Mouse (Mus musculus): Measurements from ENCODE around the gene Gm44965. TPM values are rescaled to one million over a fixed set of nuclear protein-coding genes. Genes with fewer than 3 reads are reported as not detected.

Gm44965 gene
- polyA plus RNA-seq, 1 experiment, result not detected

DNA sequence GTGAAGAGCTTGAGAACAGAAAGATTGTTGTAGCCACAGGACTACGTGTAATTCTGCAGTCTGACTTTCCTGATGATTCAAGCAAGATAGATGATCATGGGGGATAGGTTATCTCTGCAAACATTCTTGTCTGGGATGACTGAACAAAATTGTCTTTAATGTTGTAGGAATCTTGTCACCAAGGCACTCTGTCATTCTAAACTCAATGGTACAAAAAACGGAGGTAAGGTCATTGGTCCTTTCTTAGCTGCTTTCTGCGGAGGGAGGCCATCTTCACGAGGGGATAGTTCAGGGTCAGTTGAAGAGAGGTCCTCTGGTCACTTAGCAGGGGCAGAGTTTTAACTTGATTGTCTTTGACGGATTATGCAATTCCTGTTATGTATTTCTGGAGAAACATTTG, 15.0 kb upstream of the Gm44965 start:
- TF ChIP-seq POLR2A (IDR thresholded peaks at IDR 0.05; ENCODE audit: low read depth, low read length) (no peak), CTCF (IDR thresholded peaks at IDR 0.05; ENCODE audit: borderline replicate concordance, insufficient read depth, low read length) (no peak)
- Histone ChIP-seq H3K4me1 (ENCODE audit: control insufficient read depth, insufficient read depth, low read length) (peaks cover 3% of the 10 kb centered on the region; the same call in 1 of the 2 replicates), H3K27ac (ENCODE audit: insufficient read depth, low read length) (peak overlapping the region; percentile 73), H3K4me3 (ENCODE audit: insufficient read depth, low read length) (no peak overlapping the region)

DNA sequence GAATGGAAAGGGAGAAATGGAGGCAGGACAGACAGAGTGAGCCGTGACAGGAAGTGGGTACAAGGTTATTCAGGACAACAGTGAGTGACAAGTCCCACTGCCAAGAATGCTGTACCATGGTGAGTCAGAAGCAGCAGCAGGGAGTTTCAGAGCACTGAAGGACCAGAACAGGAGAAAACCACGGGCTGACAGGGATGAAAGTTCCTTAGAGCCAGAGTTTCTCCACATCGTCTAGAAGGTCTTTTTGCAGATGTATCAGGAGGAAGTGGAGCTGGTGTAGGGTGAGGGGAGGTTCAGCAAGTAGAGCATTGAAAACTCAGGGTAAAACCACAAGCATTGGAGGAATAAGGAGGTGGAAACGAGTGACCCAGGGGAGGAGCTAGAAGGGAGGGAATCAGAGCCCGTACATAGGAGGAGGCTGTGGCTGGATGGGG, 14.5 kb upstream of the Gm44965 start:
- H3K27ac ChIP-seq (ENCODE audit: insufficient read depth, low read length), result peak overlapping the region; percentile 73
- H3K4me3 ChIP-seq (ENCODE audit: insufficient read depth, low read length), result no peak overlapping the region
- TF ChIP-seq CTCF (IDR thresholded peaks at IDR 0.05; ENCODE audit: borderline replicate concordance, insufficient read depth, low read length), result no peak
- TF ChIP-seq POLR2A (IDR thresholded peaks at IDR 0.05; ENCODE audit: low read depth, low read length), result peak; percentile 14; the same call in 1 of the 2 replicates
- H3K4me1 ChIP-seq (ENCODE audit: control insufficient read depth, insufficient read depth, low read length), result peaks cover 3% of the 10 kb centered on the region; the same call in 1 of the 2 replicates

DNA sequence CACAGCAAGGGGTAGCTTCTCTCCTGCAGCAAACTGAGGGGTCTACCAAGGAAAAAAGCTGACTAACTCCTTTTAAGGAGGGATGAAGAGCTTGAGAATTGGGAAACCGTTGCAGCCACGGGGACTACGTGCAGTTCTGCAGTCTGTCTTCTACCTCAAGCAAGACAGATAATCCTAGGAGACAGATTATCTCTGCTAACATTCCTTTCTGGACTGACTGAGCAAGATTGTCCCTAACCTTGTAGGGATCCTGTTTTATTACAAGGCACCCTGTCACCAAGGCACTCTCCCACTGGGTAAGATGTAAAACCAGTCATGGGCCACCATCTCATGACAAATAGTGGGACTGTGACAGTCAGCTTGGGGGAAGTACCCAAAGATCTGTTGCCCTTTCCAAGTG, 12.5 kb upstream of the Gm44965 start:
- Histone ChIP-seq H3K4me3 (ENCODE audit: insufficient read depth, low read length) (no peak overlapping the region), H3K4me1 (ENCODE audit: control insufficient read depth, insufficient read depth, low read length) (peaks cover 3% of the 10 kb centered on the region; the same call in 1 of the 2 replicates), H3K27ac (ENCODE audit: insufficient read depth, low read length) (no peak overlapping the region)
- TF ChIP-seq CTCF (IDR thresholded peaks at IDR 0.05; ENCODE audit: borderline replicate concordance, insufficient read depth, low read length) (no peak), POLR2A (IDR thresholded peaks at IDR 0.05; ENCODE audit: low read depth, low read length) (no peak)

DNA sequence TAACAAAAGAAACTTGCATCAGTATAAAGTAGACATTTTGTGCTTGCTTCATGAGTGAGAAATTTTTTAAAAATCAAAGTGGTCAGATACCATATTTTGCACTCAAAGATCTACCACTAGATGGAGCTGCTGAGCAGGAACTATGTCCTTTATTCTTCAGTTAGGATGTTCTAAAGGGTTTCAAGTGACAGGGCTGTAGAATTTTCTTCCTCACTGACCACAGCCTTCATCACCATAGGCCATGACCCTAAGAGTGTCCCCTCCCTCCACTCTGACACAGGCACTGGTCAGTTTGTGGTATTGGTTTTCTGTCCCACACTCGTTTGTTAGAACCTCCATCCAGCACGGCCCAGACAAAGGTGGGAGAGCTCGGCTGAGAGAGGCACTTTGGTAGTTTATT, 11.7 kb upstream of the Gm44965 start:
- TF ChIP-seq POLR2A (IDR thresholded peaks at IDR 0.05; ENCODE audit: low read depth, low read length) (no peak), CTCF (IDR thresholded peaks at IDR 0.05; ENCODE audit: borderline replicate concordance, insufficient read depth, low read length) (no peak)
- H3K27ac ChIP-seq (ENCODE audit: insufficient read depth, low read length), result no peak overlapping the region
- H3K4me1 ChIP-seq (ENCODE audit: control insufficient read depth, insufficient read depth, low read length), result peaks cover 3% of the 10 kb centered on the region; the same call in 1 of the 2 replicates
- no peak overlapping the region for H3K4me3 ChIP-seq (ENCODE audit: insufficient read depth, low read length)

DNA sequence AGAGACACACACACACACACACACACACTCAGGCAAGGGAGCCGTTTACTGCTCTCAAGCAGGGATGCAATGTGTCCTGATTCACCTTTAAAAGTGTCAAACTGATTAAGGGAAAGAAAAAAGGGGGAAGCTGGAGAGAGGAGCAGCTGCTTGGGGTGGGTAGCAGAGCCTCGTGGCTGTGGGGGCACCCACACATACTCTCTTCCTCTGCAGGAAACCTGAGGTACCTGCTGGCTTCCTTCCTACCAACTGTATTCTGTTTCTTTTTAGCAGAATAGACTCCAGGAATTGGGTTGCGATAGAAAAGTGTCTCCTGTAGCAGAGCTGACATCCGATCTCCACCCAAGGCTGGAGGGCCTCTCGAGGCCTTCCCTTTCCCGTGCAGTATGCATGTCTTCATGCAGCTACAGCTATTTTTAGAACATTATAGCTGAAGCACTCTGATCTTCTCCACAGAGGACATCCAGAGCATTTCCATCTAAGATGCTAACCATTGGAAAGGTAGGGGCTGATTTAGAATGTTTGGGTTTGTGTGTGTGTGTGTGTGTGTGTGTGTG, 4.5 kb upstream of the Gm44965 start, which contains the start of gene Gm45021:
Gene Gm45021 (plus strand): TSS at position 417 of the 557 bp plus-strand sequence.
- Histone ChIP-seq H3K27ac (ENCODE audit: insufficient read depth, low read length) (no peak within 1 kb of the TSS), H3K4me3 (ENCODE audit: insufficient read depth, low read length) (no peak within 1 kb of the TSS), H3K4me1 (ENCODE audit: control insufficient read depth, insufficient read depth, low read length) (no peaks in the 10 kb centered on the region)
- no peak for TF ChIP-seq POLR2A (IDR thresholded peaks at IDR 0.05; ENCODE audit: low read depth, low read length)
- TF ChIP-seq CTCF (IDR thresholded peaks at IDR 0.05; ENCODE audit: borderline replicate concordance, insufficient read depth, low read length), result no peak

DNA sequence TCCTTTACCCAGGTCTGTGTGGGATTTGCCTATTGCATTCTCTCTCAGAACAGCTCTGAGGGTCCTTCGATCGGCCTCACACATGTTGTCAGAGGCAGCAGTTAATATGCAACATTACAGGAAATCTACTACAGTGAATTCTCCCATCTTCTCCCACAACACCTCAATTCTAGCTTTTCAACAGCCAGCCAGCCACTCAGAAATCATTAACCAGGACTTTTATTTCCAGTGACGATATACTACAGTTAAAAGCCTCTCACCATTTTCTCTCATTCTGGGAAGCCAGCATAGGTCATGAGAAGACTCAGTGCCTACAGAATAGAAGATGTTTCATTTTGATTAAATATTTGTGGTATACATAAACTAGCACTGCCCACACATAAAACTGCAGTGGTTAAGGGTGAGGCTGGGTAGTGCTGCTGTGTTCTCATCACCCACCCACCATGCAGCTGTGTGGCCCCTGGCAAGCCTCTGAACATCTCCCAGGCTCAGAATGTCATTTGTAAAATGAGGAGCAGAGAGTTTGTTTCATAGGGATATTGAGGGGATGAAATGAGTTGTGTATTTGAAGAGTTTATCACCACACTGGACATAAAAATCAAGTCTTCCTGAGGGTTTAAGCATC, 2.4 kb upstream of the Gm44965 start:
- TF ChIP-seq CTCF (IDR thresholded peaks at IDR 0.05; ENCODE audit: borderline replicate concordance, insufficient read depth, low read length) (no peak), POLR2A (IDR thresholded peaks at IDR 0.05; ENCODE audit: low read depth, low read length) (no peak)
- H3K27ac ChIP-seq (ENCODE audit: insufficient read depth, low read length), result no peak overlapping the region
- no peaks in the 10 kb centered on the region for H3K4me1 ChIP-seq (ENCODE audit: control insufficient read depth, insufficient read depth, low read length)
- H3K4me3 ChIP-seq (ENCODE audit: insufficient read depth, low read length), result no peak overlapping the region

DNA sequence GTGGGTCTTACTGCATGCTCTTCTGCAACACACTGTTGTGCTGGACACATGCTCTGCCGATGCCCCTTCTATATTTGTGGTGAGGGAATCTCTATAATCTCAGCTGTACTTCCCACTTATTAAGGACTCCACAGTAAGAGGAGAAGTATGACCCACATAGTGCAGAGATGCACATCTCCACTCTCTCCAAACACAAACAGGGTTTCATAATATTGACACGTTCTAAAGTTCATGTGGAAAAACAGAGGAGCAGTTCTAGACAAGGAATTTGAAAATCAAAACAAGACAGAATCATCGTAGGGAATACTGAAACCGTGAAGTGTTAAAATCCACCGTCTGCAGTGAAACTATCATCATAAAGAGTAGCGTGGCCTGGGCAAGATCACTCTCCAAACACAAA, 1.9 kb upstream of the Gm44965 start:
- no peak overlapping the region for H3K4me3 ChIP-seq (ENCODE audit: insufficient read depth, low read length)
- no peak for TF ChIP-seq CTCF (IDR thresholded peaks at IDR 0.05; ENCODE audit: borderline replicate concordance, insufficient read depth, low read length)
- no peak for TF ChIP-seq POLR2A (IDR thresholded peaks at IDR 0.05; ENCODE audit: low read depth, low read length)

DNA sequence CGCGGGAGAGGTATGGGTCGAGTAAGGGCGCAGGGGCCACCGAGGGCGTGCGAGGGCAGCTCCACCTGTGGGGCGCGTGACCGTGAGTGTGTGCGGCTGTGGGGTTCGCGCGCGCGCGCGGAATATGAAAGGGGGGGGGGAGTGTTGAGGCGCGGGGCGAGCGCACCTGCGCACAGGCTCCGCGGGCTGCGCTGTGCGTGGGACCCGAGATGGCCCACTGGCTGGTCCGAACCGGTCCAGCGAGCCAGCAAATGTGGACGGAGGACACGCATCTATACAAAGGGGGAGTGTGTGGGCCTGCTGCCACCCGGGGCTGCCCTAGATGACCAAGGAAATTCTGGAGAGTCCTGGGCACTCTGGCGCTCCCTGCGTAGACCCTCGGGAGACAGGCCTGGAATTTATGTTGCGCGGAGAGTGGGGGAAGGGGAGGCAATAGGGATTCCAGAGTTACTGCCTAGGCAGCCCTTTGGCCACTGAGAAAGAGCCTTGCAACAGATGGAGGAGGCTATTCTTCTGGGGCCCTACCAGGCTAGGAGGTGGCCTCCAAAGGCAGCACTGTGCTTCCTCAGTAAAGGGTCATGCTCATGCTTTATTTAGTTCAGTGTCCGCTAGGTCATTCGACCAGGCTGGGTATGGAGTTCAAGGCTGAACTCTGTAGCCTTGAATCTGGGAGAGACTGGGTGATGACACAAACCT, 450 bp downstream of the Gm44965 start:
- peak overlapping the region; percentile 53 for H3K27ac ChIP-seq (ENCODE audit: insufficient read depth, low read length)
- 0 out of 2 replicates have a peak, but pooled peaks have one; percentile 29 for TF ChIP-seq POLR2A (IDR thresholded peaks at IDR 0.05; ENCODE audit: low read depth, low read length)
- TF ChIP-seq CTCF (IDR thresholded peaks at IDR 0.05; ENCODE audit: borderline replicate concordance, insufficient read depth, low read length), result no peak
- peak overlapping the region; percentile 73 for H3K4me3 ChIP-seq (ENCODE audit: insufficient read depth, low read length)
- H3K4me1 ChIP-seq (ENCODE audit: control insufficient read depth, insufficient read depth, low read length), result no peaks in the 10 kb centered on the region

More for the DNA sequence above, 1.9 kb upstream of the Gm44965 start:
- no peak overlapping the region for H3K27ac ChIP-seq (ENCODE audit: insufficient read depth, low read length)
- H3K4me1 ChIP-seq (ENCODE audit: control insufficient read depth, insufficient read depth, low read length), result no peaks in the 10 kb centered on the region

DNA sequence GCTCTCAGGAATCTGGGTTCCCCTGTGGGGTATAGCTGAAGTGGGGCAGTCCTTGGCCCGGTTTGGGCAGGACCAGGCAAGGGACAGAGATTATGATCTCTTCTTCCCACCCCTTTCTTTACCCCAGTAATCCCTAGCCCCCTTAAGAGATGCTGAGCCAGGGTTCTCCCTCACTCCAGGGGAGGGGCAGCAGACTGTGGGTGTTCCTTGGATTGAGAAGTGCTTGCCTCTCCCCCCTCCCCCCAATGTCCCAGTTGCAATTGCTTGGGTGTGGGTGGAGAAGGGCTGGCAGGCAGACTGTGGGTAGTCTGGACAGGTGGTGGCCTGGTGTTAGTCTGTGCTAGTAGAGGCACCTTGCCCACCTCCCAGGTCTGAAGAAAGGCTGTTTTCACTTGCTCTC, 1.5 kb downstream of the Gm44965 start:
- Histone ChIP-seq H3K4me1 (ENCODE audit: control insufficient read depth, insufficient read depth, low read length) (no peaks in the 10 kb centered on the region), H3K27ac (ENCODE audit: insufficient read depth, low read length) (no peak overlapping the region), H3K4me3 (ENCODE audit: insufficient read depth, low read length) (peak overlapping the region; percentile 73)

More for the DNA sequence above, 1.5 kb downstream of the Gm44965 start:
- TF ChIP-seq POLR2A (IDR thresholded peaks at IDR 0.05; ENCODE audit: low read depth, low read length), result no peak
- no peak for TF ChIP-seq CTCF (IDR thresholded peaks at IDR 0.05; ENCODE audit: borderline replicate concordance, insufficient read depth, low read length)

Measured in embryonic fibroblast, embryonic 13.5 days (primary cell).